Mouse (Mus musculus) heart, adult 2 months (tissue): ENCODE data around the gene Rps27.

Experiments used
- CTCF ChIP-seq: fragments of 200-600 bp; IDR thresholded peaks from 2 replicates; pipeline ENCODE4 v1.8.1; 2022; ENCODE audit warnings: antibody characterized with exemption, mild to moderate bottlenecking, moderate library complexity
- EP300 ChIP-seq: fragments of 200-500 bp; IDR thresholded peaks from 2 replicates; pipeline ENCODE4 v1.6.1; 2011; ENCODE audit warnings: low read depth, low read length, control low read depth; ENCODE audit not compliant: insufficient read depth
- POLR2A ChIP-seq: fragments of 200-500 bp; IDR thresholded peaks from 2 replicates; pipeline ENCODE4 v1.6.1; 2011; ENCODE audit warnings: mild to moderate bottlenecking, low read depth, low read length, control low read depth; ENCODE audit not compliant: insufficient read depth

- no peak for TF ChIP-seq POLR2A
- TF ChIP-seq CTCF = no peak
- no peak for TF ChIP-seq EP300
Observed at GRCm38 (mm10) chr3:90183581-90183980, 29.9 kb downstream of the Rps27 start.
